Mouse (Mus musculus) limb, embryonic 10.5 days (tissue): Measurements from ENCODE around the gene C3ar1. TPM values are rescaled to one million over a fixed set of nuclear protein-coding genes. Genes with fewer than 3 reads are reported as not detected.
A peak's percentile ranks its signal among the peaks of the same experiment; 100 is the strongest.

Source experiments
- DNase-seq: peaks from one replicate; pipeline ENCODE4 v3.0.0-alpha.2; 2017; ENCODE audit warnings: low spot score
- H3K27ac ChIP-seq: fragments of 300-500 bp; sonication (generic); 2 replicates; pipeline ENCODE4 v1.5.1; 2016; ENCODE audit warnings: mild to moderate bottlenecking
- H3K27me3 ChIP-seq: fragments of 300-500 bp; sonication (generic); 2 replicates; pipeline ENCODE4 v1.6.1; 2016; ENCODE audit warnings: low read depth, mild to moderate bottlenecking; ENCODE audit not compliant: poor library complexity, severe bottlenecking
- H3K36me3 ChIP-seq: fragments of 300-500 bp; sonication (generic); 2 replicates; pipeline ENCODE4 v1.6.1; 2016; ENCODE audit warnings: mild to moderate bottlenecking, moderate library complexity
- H3K4me1 ChIP-seq: fragments of 300-500 bp; sonication (generic); 2 replicates; pipeline ENCODE4 v1.6.1; 2016
- H3K4me3 ChIP-seq: fragments of 300-500 bp; sonication (generic); 2 replicates; pipeline ENCODE4 v1.5.1; 2016; ENCODE audit warnings: mild to moderate bottlenecking, moderate library complexity
- H3K9me3 ChIP-seq: fragments of 300-500 bp; sonication (generic); replicated peaks from 2 replicates; pipeline ENCODE4 v1.6.1; 2016; ENCODE audit warnings: mild to moderate bottlenecking
- WGBS: fragments of 180-500 bp; shearing (Covaris S2); methylation state at CpG from one replicate; pipeline ENCODE4 v1.1.7; 2016; 5-methylcytosine and 5-hydroxymethylcytosine counted together
- polyA plus RNA-seq: library from polyadenylated mRNA; unstranded; fragments of >200 nt; fragmentation: Nextera tagmentation; extraction: Ambion mirVana; gene quantifications from 2 replicates; pipeline ENCODE4 v1.2.1, GENCODE M21; 2016

Gene C3ar1
- 0.73 and 1.2 TPM in 2 replicates for polyA plus RNA-seq

DNA sequence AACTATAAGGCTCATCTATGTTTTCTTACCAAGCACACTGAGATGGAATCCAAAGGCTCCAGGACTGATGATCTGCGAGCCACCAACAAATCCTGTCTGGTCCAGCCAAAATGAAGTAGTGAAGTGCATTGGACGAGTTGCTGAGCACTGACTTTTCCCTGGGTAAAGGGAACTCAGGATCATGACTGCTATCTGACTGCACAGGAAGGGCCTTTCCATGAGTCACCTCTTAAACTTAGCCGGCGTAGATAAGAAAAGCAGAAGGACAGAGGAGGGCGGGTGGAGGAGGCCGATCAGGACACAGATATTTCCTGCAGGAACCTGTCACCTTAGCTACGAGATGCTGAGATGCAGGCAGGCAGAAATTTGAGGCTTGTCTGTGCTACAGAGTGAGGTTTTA, at the start of gene C3ar1:
Gene C3ar1, minus strand, starts transcription at position 207 of the 400 bp plus-strand sequence.
- 80% methylated on average over 7 of the region's 7 CpGs for WGBS
- no peaks in the 10 kb centered on the region for H3K27me3 ChIP-seq
- no peaks in the 10 kb centered on the region for H3K4me1 ChIP-seq
- no peaks in the 10 kb centered on the region for H3K36me3 ChIP-seq
- DNase-seq = no peak
- no peak within 1 kb of the TSS for H3K4me3 ChIP-seq
- no peaks in the 10 kb centered on the region for H3K9me3 ChIP-seq
- H3K27ac ChIP-seq = no peak within 1 kb of the TSS

DNA sequence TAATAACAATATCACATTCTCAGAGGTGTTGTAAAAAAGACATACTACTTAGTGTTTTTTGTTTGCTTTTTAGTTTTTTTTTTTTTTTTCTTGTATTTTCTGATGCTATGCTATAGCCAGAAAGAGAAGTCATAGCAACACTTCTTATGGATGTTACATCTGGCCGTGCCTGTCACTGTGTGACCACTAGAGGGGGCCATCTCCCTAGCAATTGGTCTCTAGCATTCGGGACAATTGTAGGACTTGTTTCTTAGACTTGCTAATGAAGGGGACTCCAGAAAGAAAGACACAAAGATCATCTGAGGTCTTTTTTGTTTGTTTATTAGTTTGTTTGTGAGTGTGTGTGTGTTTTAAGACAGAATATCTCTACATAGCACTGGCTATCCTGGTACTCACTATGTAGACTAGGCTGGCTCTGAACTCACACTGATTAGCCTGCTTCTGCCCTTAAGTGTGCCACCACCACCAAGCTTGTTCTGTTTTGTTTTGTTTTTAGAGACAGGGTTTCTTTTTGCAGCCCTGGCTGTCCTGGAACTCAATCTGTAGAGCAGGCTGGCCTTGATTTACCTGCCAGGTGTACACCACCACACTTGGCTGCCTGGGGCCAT, 36.6 kb upstream of the C3ar1 start:
- Histone ChIP-seq H3K36me3 (peaks cover 45% of the 10 kb centered on the region), H3K4me3 (no peak overlapping the region), H3K27ac (no peak overlapping the region), H3K27me3 (no peaks in the 10 kb centered on the region), H3K4me1 (no peaks in the 10 kb centered on the region), H3K9me3 (no peaks in the 10 kb centered on the region)
- DNase-seq = peak; percentile 61
- 23% methylated on average over 2 of the region's 2 CpGs for WGBS

DNA sequence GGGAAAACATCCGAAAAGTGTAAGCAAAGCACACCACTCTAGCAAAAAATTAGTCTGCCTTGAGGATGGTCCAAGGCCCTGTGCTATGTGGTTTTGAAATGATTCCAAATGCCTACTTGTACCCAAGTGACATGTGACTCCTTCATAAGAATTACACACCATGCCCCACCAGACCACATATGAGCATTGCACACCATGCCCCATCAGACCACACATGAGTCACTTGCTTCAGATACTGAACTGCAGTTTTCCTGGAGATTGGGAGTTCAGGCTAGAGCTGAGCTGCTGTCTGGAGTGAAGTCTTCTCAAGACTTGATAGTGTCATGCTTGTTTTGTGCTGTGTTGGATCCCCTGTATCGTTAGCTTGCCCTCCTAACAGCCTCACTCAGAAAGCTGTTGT, 33.6 kb upstream of the C3ar1 start:
- Histone ChIP-seq H3K36me3 (peaks cover 70% of the 10 kb centered on the region), H3K4me3 (no peak overlapping the region), H3K27me3 (no peaks in the 10 kb centered on the region), H3K27ac (no peak overlapping the region), H3K9me3 (no peaks in the 10 kb centered on the region), H3K4me1 (no peaks in the 10 kb centered on the region)
- WGBS = 92% methylated on average over 2 of the region's 2 CpGs
- DNase-seq = peak; percentile 26

DNA sequence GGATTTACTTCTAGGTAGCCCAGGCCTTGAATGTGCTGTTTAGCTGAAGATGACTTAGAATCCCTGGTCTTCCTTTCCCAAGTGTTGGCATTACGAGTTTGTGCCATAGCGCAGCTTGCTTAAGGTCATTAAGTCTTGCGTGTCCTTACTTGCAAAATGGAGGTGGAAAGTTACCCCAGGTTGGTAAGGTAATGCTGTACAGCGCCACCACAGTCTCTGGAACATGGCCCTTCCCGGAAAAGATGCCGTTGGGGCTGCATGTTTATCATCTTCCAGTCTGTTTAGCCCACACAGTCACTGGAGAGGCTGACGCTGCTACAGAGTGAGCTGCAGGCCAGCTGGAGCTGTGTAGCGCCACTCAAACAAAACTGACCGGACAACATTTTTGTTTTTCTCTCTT, 27.6 kb upstream of the C3ar1 start:
- Histone ChIP-seq H3K27me3 (no peaks in the 10 kb centered on the region), H3K4me3 (no peak overlapping the region), H3K27ac (no peak overlapping the region), H3K4me1 (no peaks in the 10 kb centered on the region), H3K9me3 (no peaks in the 10 kb centered on the region), H3K36me3 (peaks cover 99% of the 10 kb centered on the region)
- WGBS = 94% methylated on average over 9 of the region's 9 CpGs
- no peak for DNase-seq

DNA sequence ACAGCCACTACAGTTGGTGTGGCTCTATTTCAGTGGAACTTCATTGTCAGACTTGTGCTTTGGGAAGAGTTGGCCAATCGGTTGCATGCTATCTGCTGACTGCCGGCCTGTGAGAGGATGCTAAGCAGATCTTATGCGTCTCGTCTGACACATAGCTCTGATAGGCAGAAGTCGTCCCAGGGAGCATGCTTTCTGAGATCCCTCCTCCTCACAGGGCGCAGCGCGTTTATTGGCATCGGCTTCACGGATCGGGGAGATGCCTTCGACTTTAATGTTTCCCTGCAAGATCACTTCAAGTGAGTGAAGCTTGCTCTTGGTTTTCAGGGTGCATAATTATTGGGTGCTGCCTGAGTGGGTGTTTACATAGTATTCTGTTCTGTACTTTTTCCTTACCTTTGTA, 25.3 kb upstream of the C3ar1 start:
- no peaks in the 10 kb centered on the region for H3K9me3 ChIP-seq
- no peaks in the 10 kb centered on the region for H3K27me3 ChIP-seq
- DNase-seq = no peak
- 94% methylated on average over 12 of the region's 12 CpGs for WGBS
- H3K4me3 ChIP-seq = no peak overlapping the region
- H3K4me1 ChIP-seq = no peaks in the 10 kb centered on the region
- peaks cover 99% of the 10 kb centered on the region for H3K36me3 ChIP-seq
- no peak overlapping the region for H3K27ac ChIP-seq

DNA sequence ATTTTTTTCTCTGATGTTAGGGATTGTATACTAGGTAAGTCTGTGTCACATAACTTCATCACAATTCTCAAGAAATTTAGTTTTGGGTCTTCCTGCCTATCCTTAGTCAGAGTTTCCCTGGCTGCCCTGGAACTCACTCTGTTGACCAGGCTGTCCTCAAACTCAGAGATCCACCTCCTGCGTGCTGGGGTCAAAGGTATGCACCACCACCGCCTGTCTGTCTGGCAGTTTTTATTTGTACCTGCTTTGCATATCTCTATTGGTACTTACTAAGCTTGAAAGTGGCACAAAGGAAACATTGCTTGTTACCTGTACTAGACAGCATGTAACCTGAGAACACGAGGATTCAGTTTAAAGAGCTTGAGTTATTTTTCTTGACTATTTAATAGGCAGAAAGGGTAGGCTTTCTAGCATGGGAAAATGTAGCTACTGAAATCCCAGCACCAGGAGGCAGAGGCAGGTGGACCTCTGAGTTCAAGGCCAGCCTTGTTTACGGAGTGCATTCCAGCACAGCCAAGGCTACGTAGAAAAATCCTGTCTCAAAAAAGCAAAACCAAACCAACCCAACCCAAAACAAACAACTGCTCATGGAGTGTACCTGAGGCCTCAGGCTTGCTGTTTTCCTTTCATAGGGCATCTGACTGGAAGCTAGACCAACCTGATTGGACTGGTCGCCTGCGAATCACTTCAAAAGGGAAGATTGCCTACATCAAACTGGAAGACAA, 24.0 kb upstream of the C3ar1 start:
- WGBS = 92% methylated on average over 7 of the region's 7 CpGs
- Histone ChIP-seq H3K4me1 (peaks cover 5% of the 10 kb centered on the region; the same call in 1 of the 2 replicates), H3K4me3 (no peak overlapping the region), H3K36me3 (peaks cover 90% of the 10 kb centered on the region), H3K27me3 (no peaks in the 10 kb centered on the region), H3K9me3 (no peaks in the 10 kb centered on the region), H3K27ac (no peak overlapping the region)
- no peak for DNase-seq

DNA sequence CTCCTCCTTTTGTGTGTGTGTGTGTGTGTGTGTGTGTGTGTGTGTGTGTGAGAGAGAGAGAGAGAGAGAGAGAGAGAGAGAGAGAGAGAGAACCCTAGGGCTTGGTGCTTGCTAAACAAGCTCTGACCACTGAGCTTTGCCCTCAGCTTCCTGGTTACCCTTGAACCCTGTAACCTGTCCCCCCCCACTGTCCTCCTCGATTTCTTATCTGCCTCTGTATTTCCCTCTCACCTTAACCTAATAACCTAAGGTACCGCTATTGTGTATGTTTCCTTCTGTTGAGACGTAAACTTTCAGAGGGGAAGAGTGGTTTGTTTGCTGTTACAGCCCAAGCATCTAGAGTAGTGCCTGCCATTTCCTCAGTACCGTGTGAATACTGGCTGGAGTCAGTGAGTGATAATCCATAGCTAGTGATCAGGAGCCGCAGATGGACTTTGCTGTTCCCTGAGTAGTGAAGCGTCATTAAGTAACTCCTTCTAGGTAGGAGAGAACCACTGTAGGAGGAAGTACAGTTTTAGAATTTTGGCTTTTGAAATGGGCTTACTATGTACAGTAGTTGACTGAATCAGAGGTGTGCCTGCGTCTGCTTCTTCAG, 23.3 kb upstream of the C3ar1 start:
- no peak for DNase-seq

DNA sequence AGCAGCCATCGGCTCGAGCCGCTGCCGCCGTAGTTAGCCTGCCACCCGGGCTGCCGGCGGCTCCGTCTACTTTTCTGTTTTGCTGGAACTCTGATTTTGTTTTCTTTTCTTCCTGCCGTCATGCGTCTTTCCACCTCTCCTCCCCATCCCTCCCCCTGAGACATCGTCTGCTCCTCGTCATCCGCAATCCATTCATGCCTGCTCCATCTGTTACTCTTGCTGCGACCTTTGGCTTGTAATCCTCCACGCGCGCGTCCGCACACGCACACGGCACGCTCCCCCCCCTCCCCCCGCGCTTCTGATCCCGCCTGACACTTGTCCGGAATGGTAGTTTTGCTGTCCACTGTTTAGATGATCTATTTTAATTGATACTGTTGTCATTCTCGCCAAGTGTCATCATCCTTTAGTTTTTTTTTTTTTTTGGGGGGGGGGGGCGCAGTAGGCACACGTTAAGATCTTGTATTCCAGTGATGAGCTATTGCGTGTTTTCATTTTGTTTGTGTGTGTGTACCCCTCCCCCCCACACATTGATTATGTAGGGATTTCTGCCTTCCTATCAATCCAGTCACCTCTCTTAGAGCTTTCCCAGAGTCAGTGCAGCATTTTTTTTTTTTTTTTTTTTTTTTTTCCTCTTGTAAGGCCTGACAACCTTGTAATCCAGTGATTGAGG, 18.9 kb upstream of the C3ar1 start:
- WGBS = under 1% methylated on average over 31 of the region's 31 CpGs

More for the DNA sequence above, 23.3 kb upstream of the C3ar1 start:
- H3K27me3 ChIP-seq = no peaks in the 10 kb centered on the region
- H3K4me3 ChIP-seq = no peak overlapping the region
- peaks cover 5% of the 10 kb centered on the region; the same call in 1 of the 2 replicates for H3K4me1 ChIP-seq
- H3K36me3 ChIP-seq = peaks cover 83% of the 10 kb centered on the region
- WGBS = 93% methylated on average over 7 of the region's 7 CpGs
- H3K9me3 ChIP-seq = no peaks in the 10 kb centered on the region
- H3K27ac ChIP-seq = no peak overlapping the region

DNA sequence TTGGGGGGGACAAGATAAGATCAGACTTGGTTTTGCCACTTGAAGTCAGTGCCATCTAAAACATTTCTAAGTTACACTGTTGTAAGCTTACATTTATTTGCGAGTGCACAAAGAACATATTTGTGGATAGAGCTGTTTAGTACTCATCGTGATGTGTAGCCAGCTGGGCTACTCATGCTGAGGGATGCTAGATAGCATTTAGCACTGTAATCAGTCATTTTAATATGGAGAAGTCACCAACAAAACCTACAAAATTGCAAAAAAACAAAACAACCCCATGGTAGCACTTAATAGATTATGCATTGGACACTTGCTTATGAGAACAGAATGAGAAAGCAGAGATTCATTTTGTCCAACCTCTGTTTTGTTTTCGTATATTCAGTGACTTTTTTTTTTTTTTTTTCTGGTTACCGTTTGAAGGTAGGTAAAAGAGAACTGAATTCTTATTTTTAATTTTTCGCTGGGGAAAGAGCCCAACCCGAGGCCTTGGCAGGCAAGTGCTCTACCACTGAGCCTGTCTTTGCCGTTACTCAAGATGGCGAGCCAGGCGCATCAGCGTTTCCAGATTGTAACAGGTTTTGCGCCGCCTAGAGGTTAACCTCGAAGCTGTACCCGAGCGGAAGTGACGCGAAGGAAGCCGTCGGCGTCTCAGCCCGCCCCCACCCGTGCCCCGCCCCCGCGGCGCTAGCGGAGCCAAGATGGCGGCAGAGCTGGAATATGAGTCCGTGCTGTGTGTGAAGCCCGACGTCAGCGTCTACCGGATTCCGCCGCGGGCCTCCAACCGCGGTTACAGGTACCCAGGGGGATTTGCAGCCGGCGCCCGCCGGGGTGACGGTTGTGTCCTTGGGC, 18.1 kb upstream of the C3ar1 start, which contains the start of gene Necap1:
Gene Necap1, plus strand, starts transcription at position 604 of the 849 bp plus-strand sequence.
- Histone ChIP-seq H3K4me1 (peaks cover 5% of the 10 kb centered on the region; the same call in 1 of the 2 replicates), H3K36me3 (peaks cover 31% of the 10 kb centered on the region), H3K27ac (peak within 1 kb of the TSS; percentile 84), H3K4me3 (peak within 1 kb of the TSS; percentile 63), H3K27me3 (no peaks in the 10 kb centered on the region), H3K9me3 (no peaks in the 10 kb centered on the region)
- DNase-seq = peak; percentile 98
- 7% methylated on average over 43 of the region's 43 CpGs for WGBS

More for the DNA sequence above, 18.9 kb upstream of the C3ar1 start:
- no peak for DNase-seq
- peak overlapping the region; percentile 84 for H3K27ac ChIP-seq
- H3K4me1 ChIP-seq = peaks cover 5% of the 10 kb centered on the region; the same call in 1 of the 2 replicates
- no peaks in the 10 kb centered on the region for H3K27me3 ChIP-seq
- no peaks in the 10 kb centered on the region for H3K9me3 ChIP-seq
- peaks cover 39% of the 10 kb centered on the region for H3K36me3 ChIP-seq
- H3K4me3 ChIP-seq = peak overlapping the region; percentile 63

DNA sequence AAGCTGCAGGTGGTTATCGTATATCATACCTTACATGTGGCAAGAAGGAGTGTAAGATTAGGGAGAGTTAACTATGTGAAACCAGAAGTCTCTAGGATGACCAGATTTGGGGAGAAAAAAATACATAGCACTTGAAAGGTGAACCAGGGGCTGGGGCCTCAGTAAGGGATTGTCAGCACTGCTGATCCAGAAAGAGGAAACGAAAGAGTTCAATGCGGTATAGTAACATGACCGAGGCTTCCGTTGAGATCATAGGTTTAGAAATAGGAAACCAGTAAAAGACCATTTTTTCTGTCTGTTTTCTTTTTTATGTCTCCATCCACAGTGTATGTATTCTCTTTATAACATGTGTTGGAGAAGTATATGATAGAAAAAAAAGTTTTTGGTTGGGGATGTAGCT, 16.8 kb upstream of the C3ar1 start:
- 97% methylated on average over 5 of the region's 5 CpGs for WGBS
- H3K4me1 ChIP-seq = peaks cover 5% of the 10 kb centered on the region; the same call in 1 of the 2 replicates
- peaks cover 19% of the 10 kb centered on the region for H3K36me3 ChIP-seq
- H3K4me3 ChIP-seq = no peak overlapping the region
- H3K27me3 ChIP-seq = no peaks in the 10 kb centered on the region
- H3K27ac ChIP-seq = no peak overlapping the region
- H3K9me3 ChIP-seq = no peaks in the 10 kb centered on the region
- no peak for DNase-seq

DNA sequence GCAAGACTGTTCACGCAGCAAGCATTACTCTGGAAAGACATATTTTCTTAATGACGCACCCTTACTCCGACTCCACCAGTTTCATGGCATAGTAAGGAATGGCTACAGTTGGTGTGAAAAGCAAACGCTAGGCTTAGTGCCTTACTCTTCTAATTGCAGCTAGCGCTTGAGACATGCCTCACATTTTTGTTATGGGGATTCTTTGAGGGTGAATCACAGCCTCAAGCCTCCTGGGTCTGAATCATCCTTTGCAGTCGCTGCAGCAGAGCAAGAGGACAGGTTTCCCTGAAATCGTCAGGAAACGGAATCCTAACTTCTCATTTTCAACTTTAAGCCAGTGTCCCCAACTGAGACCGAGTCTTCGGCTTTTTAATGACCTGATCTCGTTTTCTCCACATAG, 13.9 kb upstream of the C3ar1 start:
- H3K4me1 ChIP-seq = no peaks in the 10 kb centered on the region
- no peak overlapping the region for H3K4me3 ChIP-seq
- H3K9me3 ChIP-seq = no peaks in the 10 kb centered on the region
- 83% methylated on average over 11 of the region's 11 CpGs for WGBS
- H3K27me3 ChIP-seq = no peaks in the 10 kb centered on the region
- H3K27ac ChIP-seq = no peak overlapping the region
- DNase-seq = no peak
- H3K36me3 ChIP-seq = no peaks in the 10 kb centered on the region

DNA sequence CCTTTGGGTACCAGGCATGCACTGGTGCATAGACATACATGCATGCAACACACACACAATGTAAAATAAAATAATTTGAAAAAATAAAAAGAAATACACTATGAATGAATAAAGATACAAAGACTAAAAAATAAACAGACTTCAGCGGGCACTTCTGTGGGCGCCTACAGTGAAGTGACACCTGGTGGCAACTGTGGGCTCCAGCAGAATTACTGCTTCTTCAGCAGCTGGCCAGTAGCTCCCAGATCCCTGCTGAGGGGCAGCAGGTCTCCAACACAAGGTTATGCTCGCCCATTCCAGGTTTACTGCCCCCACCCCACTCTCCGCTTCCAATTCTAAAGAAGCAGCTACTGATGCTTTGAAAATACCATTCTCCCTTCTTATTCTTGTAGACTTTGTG, 12.0 kb upstream of the C3ar1 start:
- H3K4me1 ChIP-seq = no peaks in the 10 kb centered on the region
- no peaks in the 10 kb centered on the region for H3K27me3 ChIP-seq
- DNase-seq = no peak
- H3K36me3 ChIP-seq = no peaks in the 10 kb centered on the region
- 67% methylated on average over 4 of the region's 4 CpGs for WGBS
- H3K4me3 ChIP-seq = no peak overlapping the region
- H3K27ac ChIP-seq = no peak overlapping the region
- no peaks in the 10 kb centered on the region for H3K9me3 ChIP-seq
